Mouse (Mus musculus): ENCODE measurements around the gene Il17ra. TPM values are rescaled to one million over a fixed set of nuclear protein-coding genes. Genes with fewer than 3 reads are reported as not detected.

The Il17ra gene
- polyA plus RNA-seq, 1 experiment from 2014 or later = 10.5 TPM

DNA sequence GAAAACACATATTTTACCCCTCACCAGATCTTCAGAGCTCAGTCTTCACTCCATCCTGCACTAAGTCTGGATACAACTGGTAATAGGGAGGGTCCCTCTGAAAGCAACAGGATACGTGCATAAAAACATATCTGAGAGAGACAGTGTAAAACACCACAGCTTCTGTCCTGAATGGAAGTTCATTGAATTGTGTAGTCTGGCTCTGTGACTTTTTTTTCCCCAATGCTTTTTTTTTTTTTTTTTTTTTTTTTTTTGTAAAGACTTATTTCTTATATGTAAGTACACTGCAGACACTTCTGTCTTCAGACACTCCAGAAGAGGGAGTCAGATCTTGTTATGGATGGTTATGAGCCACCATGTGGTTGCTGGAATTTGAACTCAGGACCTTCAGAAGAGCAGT is 69.5 kb downstream of the Il17ra start:
- H3K4me3 ChIP-seq (ENCODE audit: low read depth, low read length) = no peak overlapping the region
- no peaks in the 10 kb centered on the region; the same call in 1 of the 2 replicates for H3K4me1 ChIP-seq (ENCODE audit: insufficient read depth, low read depth, low read length)
- no peak for DNase-seq (ENCODE audit: low spot score)
- H3K36me3 ChIP-seq (ENCODE audit: insufficient read depth, low read length) = no peaks in the 10 kb centered on the region
- H3K9me3 ChIP-seq (ENCODE audit: low read length) = no peaks in the 10 kb centered on the region
- no peak for ATAC-seq
- no peak overlapping the region for H3K4me2 ChIP-seq (replicated peaks; ENCODE audit: low read depth, low read length)
- no peak overlapping the region for H3K9ac ChIP-seq (replicated peaks; ENCODE audit: low read depth)
- TF ChIP-seq CTCF (IDR thresholded peaks at IDR 0.05) = no peak
- no peak overlapping the region for H3K27ac ChIP-seq (ENCODE audit: low read length)
- 66% methylated on average over 1 of the region's 1 CpGs for WGBS
- H3K27me3 ChIP-seq (replicated peaks; ENCODE audit: insufficient read depth, low read length) = no peaks in the 10 kb centered on the region

DNA sequence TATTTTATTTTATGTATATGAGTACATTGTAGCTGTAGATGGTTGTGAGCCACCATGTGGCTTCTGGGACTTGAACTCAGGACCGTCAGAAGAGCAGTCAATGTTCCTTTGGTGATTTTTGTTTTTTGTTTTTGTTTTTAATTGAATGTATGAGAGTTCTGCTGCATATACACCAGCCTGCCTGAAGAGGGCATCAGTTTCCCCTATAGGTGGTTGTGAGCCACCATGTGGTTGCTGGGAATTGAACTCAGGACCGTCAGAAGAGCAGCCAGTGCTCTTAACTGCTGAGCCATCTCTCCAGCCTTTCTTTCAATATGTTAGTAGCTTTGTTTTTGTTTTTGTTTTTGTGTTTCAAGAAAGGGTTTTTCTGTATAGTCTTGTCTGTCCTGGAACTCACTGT is 73.3 kb downstream of the Il17ra start:
- H3K4me2 ChIP-seq (replicated peaks; ENCODE audit: low read depth, low read length) = no peak overlapping the region
- ATAC-seq (no peak), DNase-seq (ENCODE audit: low spot score) (no peak)
- 83% methylated on average over 2 of the region's 2 CpGs for WGBS
- no peaks in the 10 kb centered on the region for H3K27me3 ChIP-seq (replicated peaks; ENCODE audit: insufficient read depth, low read length)
- H3K9me3 ChIP-seq (ENCODE audit: low read length) = no peaks in the 10 kb centered on the region
- no peaks in the 10 kb centered on the region for H3K36me3 ChIP-seq (ENCODE audit: insufficient read depth, low read length)
- no peak overlapping the region for H3K4me3 ChIP-seq (ENCODE audit: low read depth, low read length)
- no peak overlapping the region for H3K9ac ChIP-seq (replicated peaks; ENCODE audit: low read depth)
- 0 out of 2 replicates have a peak, but pooled peaks have one; percentile 13 for TF ChIP-seq CTCF (IDR thresholded peaks at IDR 0.05)
- TF ChIP-seq EP300 (IDR thresholded peaks at IDR 0.05) = no peak
- H3K4me1 ChIP-seq (ENCODE audit: insufficient read depth, low read depth, low read length) = no peaks in the 10 kb centered on the region
- H3K27ac ChIP-seq (ENCODE audit: low read length) = no peak overlapping the region

Other genes starting within 250 kb of the Il17ra start
- gene D330020A13Rik, start 168.9 kb upstream of the Il17ra start, polyA plus RNA-seq (2015; fragmentation: Nextera tagmentation; extraction: Ambion mirVana) = not detected in 2 replicates
- gene B4galnt3, start 168.7 kb upstream of the Il17ra start, polyA plus RNA-seq (2015; fragmentation: Nextera tagmentation; extraction: Ambion mirVana) = 0.04 TPM in 1 of 2 replicates, not detected in the other
- 32.7 and 35.3 TPM in 2 replicates for gene Kdm5a, start 99.1 kb upstream of the Il17ra start, polyA plus RNA-seq (2015; fragmentation: Nextera tagmentation; extraction: Ambion mirVana)
- gene Ccdc77, start 98.9 kb upstream of the Il17ra start, polyA plus RNA-seq (2015; fragmentation: Nextera tagmentation; extraction: Ambion mirVana) = 8.6 and 9.2 TPM in 2 replicates
- gene Tmem121b, start 30.6 kb downstream of the Il17ra start, polyA plus RNA-seq (2015; fragmentation: Nextera tagmentation; extraction: Ambion mirVana) = 0.52 and 0.58 TPM in 2 replicates
- gene Hdhd5, start 68.1 kb downstream of the Il17ra start, polyA plus RNA-seq (2015; fragmentation: Nextera tagmentation; extraction: Ambion mirVana) = 10.1 and 10.5 TPM in 2 replicates
- 3.4 and 3.9 TPM in 2 replicates for gene Cecr2, start 203.1 kb downstream of the Il17ra start, polyA plus RNA-seq (2015; fragmentation: Nextera tagmentation; extraction: Ambion mirVana)